Mouse (Mus musculus): ENCODE measurements around the gene 6030468B19Rik. TPM values are rescaled to one million over a fixed set of nuclear protein-coding genes. Genes with fewer than 3 reads are reported as not detected.

The 6030468B19Rik gene
- not detected in 2 replicates for polyA plus RNA-seq (2021; fragmentation: Nextera tagmentation)
- long read RNA-seq, experiment 1, partial matches to known transcripts, result 1 of 2 reads
- long read RNA-seq, experiment 1, other reads (novel, unspliced or antisense), result 1 of 2 reads
- long read RNA-seq, experiment 2, result 0 reads

DNA sequence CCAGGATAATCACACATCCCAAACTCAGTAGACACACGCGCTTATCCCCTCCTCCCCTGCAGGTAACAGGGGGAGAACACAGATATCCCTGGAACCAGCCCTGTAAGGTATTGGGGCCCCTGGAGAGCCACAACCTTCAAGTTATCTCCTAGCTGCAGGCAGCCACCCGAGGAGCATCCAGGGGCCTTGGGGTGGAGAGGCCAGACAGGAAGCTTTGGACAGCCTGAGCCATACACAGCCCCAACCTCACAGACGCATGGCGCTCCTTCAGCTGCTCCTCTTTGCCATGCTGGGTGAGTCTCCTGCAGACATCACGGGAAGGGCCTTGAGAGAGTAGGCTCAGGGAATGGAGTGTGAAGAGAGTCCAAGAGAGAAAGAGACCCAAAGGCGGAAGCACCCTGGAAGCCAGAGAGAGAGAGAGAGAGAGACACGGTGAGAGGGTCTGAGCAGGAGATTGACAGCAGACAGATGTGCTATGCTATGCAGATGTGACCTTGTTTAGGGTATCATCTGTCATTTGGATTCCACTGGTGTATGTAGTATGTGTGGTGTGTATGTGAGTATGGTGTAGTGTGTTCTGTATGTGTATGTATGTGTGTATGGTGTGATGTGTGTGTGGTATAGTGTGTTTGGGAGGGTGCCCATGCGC is at the start of gene 6030468B19Rik:
6030468B19Rik (plus strand) TSS at position 150 of the 649 bp plus-strand sequence.

DNA sequence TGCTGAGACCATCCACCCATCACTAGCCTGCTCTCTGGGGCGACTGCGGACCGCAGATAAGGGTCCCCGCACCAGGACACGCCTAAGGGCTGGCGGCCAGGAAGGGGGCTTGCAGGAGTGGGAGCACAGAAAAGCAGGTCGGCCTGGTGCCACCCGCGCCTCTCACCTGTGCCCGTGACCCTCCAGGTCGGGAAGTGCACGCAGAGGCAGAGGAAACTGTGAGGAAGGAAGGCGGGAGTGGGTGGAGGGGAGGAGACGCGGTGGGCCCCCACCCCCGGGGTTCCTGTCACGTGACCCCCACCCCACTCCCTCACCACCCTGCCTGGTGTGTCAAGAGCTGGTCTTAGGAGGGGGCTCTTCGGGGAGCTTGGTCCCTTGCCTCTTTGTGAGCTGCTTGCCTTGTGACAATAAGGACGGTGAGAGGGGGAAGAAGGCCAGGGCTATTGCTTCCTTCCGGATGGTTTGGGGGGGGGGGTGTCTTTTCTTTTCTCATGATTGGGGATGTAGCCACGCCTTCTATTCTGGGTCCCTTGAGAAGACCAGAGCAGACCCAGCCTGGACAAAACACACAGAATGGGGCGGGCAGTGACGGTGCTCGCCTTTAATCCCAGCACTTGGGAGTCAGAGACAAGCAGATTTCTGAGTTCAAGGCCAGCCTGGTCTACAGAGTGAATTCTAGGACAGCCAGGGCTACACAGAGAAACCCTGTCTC is 15.3 kb upstream of the 6030468B19Rik start, which contains the start of the genes Tmc8 and Tmc6:
Tmc8 (plus strand) TSS at position 84 of the 712 bp plus-strand sequence.
Tmc6 (minus strand) TSS at position 206 of the 712 bp plus-strand sequence.

DNA sequence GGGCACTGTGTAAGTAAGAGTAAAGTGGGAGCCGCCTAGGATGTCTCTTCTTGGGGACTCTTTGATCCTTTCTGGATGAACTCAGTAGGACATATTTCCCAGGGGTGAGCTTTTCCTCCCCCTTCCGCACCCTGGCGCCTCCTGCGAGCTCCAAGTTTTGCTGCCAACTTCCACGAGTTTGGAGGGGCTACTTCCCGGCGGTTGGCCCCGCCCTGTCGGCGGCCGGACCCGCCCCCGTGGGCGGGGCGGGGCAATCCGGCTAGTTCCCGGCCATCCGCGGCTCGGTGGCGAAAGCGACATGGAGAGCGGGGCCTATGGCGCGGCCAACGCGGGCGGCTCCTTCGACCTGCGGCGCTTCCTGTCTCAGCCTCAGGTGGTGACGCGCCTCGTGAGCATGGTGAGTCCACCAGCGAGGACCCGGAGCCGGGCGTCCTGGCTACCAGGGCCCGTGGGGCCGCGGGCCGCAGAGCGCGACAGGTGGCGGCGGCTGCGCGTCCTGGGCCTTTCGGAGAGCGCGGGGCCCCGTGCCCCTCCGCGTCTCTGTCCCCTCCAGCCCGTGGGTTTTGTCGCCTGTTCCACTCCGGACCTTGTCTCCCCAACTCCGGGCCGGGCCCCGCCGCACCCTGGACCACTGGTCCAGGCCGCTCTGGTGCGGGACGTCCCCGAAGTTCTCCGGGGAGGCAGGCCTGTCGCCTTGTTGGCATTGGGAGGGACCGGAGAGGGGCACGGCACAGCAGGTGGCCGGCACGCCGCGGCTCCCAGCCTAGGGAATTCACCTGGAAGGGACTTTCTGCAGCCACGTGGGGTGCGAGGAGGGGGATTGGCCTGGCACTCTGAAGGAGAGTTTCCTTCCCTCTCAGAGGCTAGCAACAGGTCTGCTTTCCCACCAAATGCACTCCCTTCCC is 12.2 kb downstream of the 6030468B19Rik start, which contains the start of the genes Gm20708 and Syngr2:
Gm20708 (plus strand) TSS at position 262 of the 905 bp plus-strand sequence.
Syngr2 (plus strand) TSS at position 262 of the 905 bp plus-strand sequence.

DNA sequence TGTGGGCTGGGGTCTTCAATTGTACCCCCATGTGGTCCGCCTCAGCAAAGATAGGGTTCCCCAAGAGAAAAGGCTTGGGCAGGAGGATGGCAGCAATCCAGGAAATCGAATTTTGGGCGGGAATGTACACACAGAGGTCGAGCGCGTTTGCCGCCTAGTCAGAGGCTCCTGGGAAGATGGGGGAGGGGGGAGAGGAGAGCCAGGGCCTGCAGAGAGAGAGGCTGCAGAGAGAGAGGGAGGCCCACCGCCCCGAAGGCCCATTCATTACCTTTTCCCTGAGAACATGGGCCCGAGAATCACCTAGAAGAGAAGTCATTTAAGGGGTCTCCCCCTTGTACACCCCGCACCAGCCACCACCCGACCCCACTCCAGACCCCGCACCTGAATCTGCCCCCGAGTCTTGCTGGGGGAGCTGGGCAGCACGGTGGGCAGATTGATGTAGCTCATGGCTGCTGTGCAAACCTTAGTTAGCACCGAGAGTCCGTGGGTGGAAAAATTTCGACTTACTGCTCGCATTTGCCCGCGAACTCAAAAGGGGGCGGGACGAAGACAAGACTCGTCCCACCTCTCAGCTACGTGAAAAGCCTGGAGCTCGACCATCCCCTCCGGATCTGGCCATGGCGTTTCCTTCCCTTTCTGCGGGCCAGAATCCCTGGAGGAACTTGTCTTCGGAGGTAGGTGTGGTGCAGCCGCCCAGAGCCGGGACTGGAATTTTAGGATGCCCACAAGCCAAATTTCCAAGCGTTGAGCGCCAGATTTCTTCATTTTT is 28.1 kb downstream of the 6030468B19Rik start, which contains the start of the genes Afmid and Tk1:
Afmid (plus strand) TSS at position 592 of the 769 bp plus-strand sequence.
Tk1 (minus strand) TSS at position 760 of the 769 bp plus-strand sequence.

DNA sequence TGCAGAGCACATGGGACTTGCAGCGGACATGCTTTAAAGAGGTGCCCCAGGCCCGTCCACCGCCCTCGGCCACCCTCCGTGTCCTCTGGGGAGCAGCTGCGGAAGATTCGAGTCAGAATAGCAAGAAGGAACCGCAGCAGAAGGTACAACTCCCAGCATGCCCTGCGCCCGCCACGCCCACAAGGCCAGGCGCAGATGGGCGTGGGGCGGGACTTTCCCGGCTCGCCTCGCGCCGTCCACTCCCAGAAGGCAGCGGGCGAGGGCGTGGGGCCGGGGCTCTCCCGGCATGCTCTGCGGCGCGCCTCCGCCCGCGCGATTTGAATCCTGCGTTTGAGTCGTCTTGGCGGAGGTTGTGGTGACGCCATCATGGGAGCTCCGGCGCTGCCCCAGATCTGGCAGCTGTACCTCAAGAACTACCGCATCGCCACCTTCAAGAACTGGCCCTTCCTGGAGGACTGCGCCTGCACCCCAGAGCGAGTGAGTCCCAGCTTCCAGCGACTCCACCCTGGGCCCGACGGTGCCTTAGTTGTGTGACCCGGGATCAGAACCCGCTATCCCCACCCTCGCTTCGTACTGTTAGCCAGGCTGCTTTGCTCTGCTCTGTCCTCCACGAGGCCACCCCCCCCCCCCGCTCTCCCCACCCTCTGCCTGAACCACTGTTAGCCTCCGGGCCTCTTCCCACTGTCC is 51.7 kb downstream of the 6030468B19Rik start, which contains the start of gene Birc5:
Birc5 (plus strand) TSS at position 267 of the 687 bp plus-strand sequence.

Other genes starting within 250 kb of the 6030468B19Rik start
- 4.5 and 4.9 TPM in 2 replicates for gene Tnrc6c, start 143.4 kb upstream of the 6030468B19Rik start, polyA plus RNA-seq (2021; fragmentation: Nextera tagmentation)
- 0.16 and 0.33 TPM in 2 replicates for gene Tmc8, start 15.6 kb upstream of the 6030468B19Rik start, polyA plus RNA-seq (2021; fragmentation: Nextera tagmentation)
- 4.6 and 4.8 TPM in 2 replicates for gene Tmc6, start 15.5 kb upstream of the 6030468B19Rik start, polyA plus RNA-seq (2021; fragmentation: Nextera tagmentation)
- gene Gm20708, start 12.0 kb downstream of the 6030468B19Rik start, polyA plus RNA-seq (2021; fragmentation: Nextera tagmentation), result 0.35 and 0.55 TPM in 2 replicates
- gene Syngr2, start 12.0 kb downstream of the 6030468B19Rik start, polyA plus RNA-seq (2021; fragmentation: Nextera tagmentation), result 9.9 and 10.6 TPM in 2 replicates
- 2.7 and 3.8 TPM in 2 replicates for gene Afmid, start 28.3 kb downstream of the 6030468B19Rik start, polyA plus RNA-seq (2021; fragmentation: Nextera tagmentation)
- 0.93 TPM in 2 replicates for gene Tk1, start 28.4 kb downstream of the 6030468B19Rik start, polyA plus RNA-seq (2021; fragmentation: Nextera tagmentation)
- 1.7 and 2.4 TPM in 2 replicates for gene Birc5, start 51.6 kb downstream of the 6030468B19Rik start, polyA plus RNA-seq (2021; fragmentation: Nextera tagmentation)
- gene Tmem235, start 63.1 kb downstream of the 6030468B19Rik start, polyA plus RNA-seq (2021; fragmentation: Nextera tagmentation), result not detected in 2 replicates
- gene Tha1, start 75.8 kb downstream of the 6030468B19Rik start, polyA plus RNA-seq (2021; fragmentation: Nextera tagmentation), result 3.1 and 3.4 TPM in 2 replicates
- gene Socs3, start 172.4 kb downstream of the 6030468B19Rik start, polyA plus RNA-seq (2021; fragmentation: Nextera tagmentation), result 1.8 and 2.6 TPM in 2 replicates
- gene Pgs1, start 188.6 kb downstream of the 6030468B19Rik start, polyA plus RNA-seq (2021; fragmentation: Nextera tagmentation), result 85.0 and 90.8 TPM in 2 replicates